Mouse (Mus musculus) lung, postnatal 0 days (tissue): ENCODE data around the gene Mfap1a.

ENCODE experiments used
- CTCF ChIP-seq: IDR thresholded peaks from 2 replicates; pipeline ENCODE4 v1.5.1; 2016; ENCODE audit warnings: antibody characterized with exemption, mild to moderate bottlenecking
- EP300 ChIP-seq: IDR thresholded peaks from 2 replicates; pipeline ENCODE4 v1.6.1; 2016; ENCODE audit warnings: antibody characterized with exemption, mild to moderate bottlenecking, control low read depth

GRCm38 (mm10) chr2:121509584-121509983 lies 3.1 kb upstream of the Mfap1a start:
- TF ChIP-seq EP300 (no peak), CTCF (no peak)
